Mouse (Mus musculus) erythroblast, embryonic 14.5 days (primary cell): ENCODE measurements around the gene Mtmr3.

Source experiments
- GATA1 ChIP-seq: IDR thresholded peaks from 2 replicates; pipeline ENCODE4 v1.6.1; 2012; ENCODE audit warnings: low read length, inconsistent platforms, mixed read lengths
- TAL1 ChIP-seq: IDR thresholded peaks from 3 replicates; pipeline ENCODE4 v1.6.1; 2012; ENCODE audit warnings: low read length, inconsistent platforms, mixed read lengths

DNA sequence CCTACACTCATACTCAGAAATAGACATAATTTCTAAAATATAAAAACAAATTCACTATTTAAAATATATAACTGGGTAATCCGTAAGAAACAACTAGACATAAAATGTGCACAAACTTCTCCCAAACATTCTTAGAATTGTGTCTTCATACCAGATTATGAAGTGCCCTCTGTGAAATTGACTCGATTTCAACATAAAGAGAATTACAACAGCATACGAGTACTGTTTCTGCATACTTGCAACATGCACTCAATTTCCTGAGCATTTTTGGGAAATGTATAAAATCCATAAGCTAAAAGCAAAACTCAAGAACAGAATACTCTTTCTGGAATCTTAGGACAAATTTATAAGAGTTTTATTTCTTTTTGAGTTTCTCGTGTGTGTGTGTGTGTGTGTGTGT, 2.9 kb downstream of the Mtmr3 start:
- no peak for TF ChIP-seq GATA1
- no peak for TF ChIP-seq TAL1
